ENCODE assay signal across 15 mouse cellular contexts in the genomic region with DNA sequence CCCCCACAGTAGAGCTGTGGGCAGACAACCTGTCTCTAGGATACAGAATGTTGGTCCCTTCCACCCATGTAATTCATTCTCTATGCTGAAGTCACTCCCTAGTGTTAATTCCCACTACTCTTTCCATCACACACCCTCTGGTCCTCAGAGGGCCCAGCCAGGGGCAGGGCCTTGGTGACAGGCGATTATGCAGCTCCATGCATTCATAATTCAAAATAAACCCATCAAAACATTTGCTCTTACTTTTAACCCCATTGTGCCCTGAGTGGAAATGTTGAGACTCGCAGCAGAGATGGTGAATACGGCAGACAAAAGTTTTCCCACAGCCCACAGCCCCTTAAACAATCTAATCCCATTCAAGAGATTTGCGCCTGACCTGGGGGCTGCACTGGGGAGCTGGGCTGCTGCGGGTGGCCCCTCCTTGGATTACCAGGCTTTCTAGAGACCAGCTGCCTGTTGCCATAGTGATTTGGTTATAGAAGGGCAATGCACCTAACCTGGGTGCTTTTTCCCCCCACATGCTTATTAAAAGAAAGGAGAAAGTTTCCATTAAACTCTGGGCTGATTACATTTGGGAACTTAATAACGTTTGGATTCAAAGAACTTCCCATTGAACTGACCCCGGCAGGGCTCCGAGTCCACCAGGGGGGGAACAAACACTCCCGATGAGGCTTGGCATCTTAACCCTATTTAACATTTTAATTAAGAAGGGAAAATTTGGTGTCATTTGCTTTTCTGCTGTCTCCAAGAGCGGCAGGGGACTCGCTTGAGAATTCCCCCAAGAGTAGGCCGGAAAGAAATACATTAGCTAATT.
A peak's percentile ranks its signal among the peaks of the same experiment; 100 is the strongest.
DNase-seq lines count a peak whose midpoint lies in the region; ATAC-seq lines count a peak whose summit lies in the region.
"Had no signal": no experiment of that assay in that cellular context is flagged by ENCODE, and none has a peak within 500 bp of the region (broad histone marks: within the 10 kb centered on the region; RNA-seq: fewer than 3 reads in every experiment).

No protein-coding gene starts in this region.

- no peak overlapping the region for H3K4me3 ChIP-seq in forebrain, embryonic 10.5 days
- peak overlapping the region; percentile 34 for H3K4me3 ChIP-seq in hindbrain, embryonic 10.5 days
- no peak overlapping the region for H3K4me3 ChIP-seq in midbrain, embryonic 12.5 days
- no peak overlapping the region for H3K4me3 ChIP-seq in neural tube, embryonic 15.5 days (replicated peaks)
- H3K4me3 ChIP-seq: heart, embryonic 15.5 days; limb, embryonic 15.5 days; lung, embryonic 15.5 days had no signal

- peaks cover 42% of the 10 kb centered on the region for H3K4me1 ChIP-seq in forebrain, embryonic 10.5 days
- H3K4me1 ChIP-seq in hindbrain, embryonic 10.5 days (replicated peaks), result peaks cover 46% of the 10 kb centered on the region
- H3K4me1 ChIP-seq in midbrain, embryonic 12.5 days, result peaks cover 39% of the 10 kb centered on the region
- H3K4me1 ChIP-seq in neural tube, embryonic 15.5 days, result peaks cover 35% of the 10 kb centered on the region
- H3K4me1 ChIP-seq: heart, embryonic 15.5 days had no signal

- no peak overlapping the region for H3K9ac ChIP-seq in midbrain, embryonic 12.5 days (replicated peaks)
- H3K9ac ChIP-seq in neural tube, embryonic 15.5 days (replicated peaks), result no peak overlapping the region
- H3K9ac ChIP-seq: heart, embryonic 15.5 days; limb, embryonic 15.5 days; lung, embryonic 15.5 days had no signal

- DNase-seq in forebrain, embryonic 10.5 days (ENCODE audit: extremely low spot score, low spot score), result peak; percentile 71
- peak; percentile 79 for DNase-seq in hindbrain, embryonic 10.5 days (ENCODE audit: low spot score)
- DNase-seq in frontal cortex, postnatal 14 days (ENCODE audit: low spot score in 2 of 2), result no peak
- DNase-seq in layer of hippocampus, adult 9-10 months (ENCODE audit: low spot score), result no peak
- DNase-seq in heart, postnatal 14 days, result no peak
- DNase-seq: adrenal gland, postnatal 14 days; cerebellum, postnatal 14 days; kidney, postnatal 4 days; spleen, adult 18-20 months had no signal

- peaks cover 30% of the 10 kb centered on the region for H3K9me3 ChIP-seq in forebrain, embryonic 10.5 days
- H3K9me3 ChIP-seq in hindbrain, embryonic 10.5 days, result peaks cover 23% of the 10 kb centered on the region
- peaks cover 12% of the 10 kb centered on the region; the same call in 1 of the 2 replicates for H3K9me3 ChIP-seq in midbrain, embryonic 12.5 days
- H3K9me3 ChIP-seq in neural tube, embryonic 15.5 days (replicated peaks), result no peaks in the 10 kb centered on the region
- H3K9me3 ChIP-seq: lung, embryonic 15.5 days had no signal

- H3K36me3 ChIP-seq in forebrain, embryonic 10.5 days (replicated peaks), result peaks cover 9% of the 10 kb centered on the region
- peaks cover 20% of the 10 kb centered on the region for H3K36me3 ChIP-seq in hindbrain, embryonic 10.5 days
- H3K36me3 ChIP-seq in midbrain, embryonic 12.5 days, result no peaks in the 10 kb centered on the region
- no peaks in the 10 kb centered on the region for H3K36me3 ChIP-seq in neural tube, embryonic 15.5 days
- H3K36me3 ChIP-seq: heart, embryonic 15.5 days; limb, embryonic 15.5 days; lung, embryonic 15.5 days had no signal

- ATAC-seq in midbrain, embryonic 12.5 days (ENCODE audit: low FRiP score, low read depth), result peak; percentile 89
- ATAC-seq in neural tube, embryonic 15.5 days (ENCODE audit: low FRiP score), result no peak

- intact Hi-C loops in heart, postnatal 14 days (cut with DNase I), result no loop called here

- H3K27me3 ChIP-seq in forebrain, embryonic 10.5 days (ENCODE audit: poor library complexity, severe bottlenecking), result peaks cover 99% of the 10 kb centered on the region
- H3K27me3 ChIP-seq in hindbrain, embryonic 10.5 days (ENCODE audit: insufficient read depth, poor library complexity, severe bottlenecking), result peaks cover 38% of the 10 kb centered on the region
- peaks cover 56% of the 10 kb centered on the region for H3K27me3 ChIP-seq in midbrain, embryonic 12.5 days
- H3K27me3 ChIP-seq in neural tube, embryonic 15.5 days (replicated peaks), result no peaks in the 10 kb centered on the region
- H3K27me3 ChIP-seq: heart, embryonic 15.5 days; limb, embryonic 15.5 days; lung, embryonic 15.5 days had no signal

- peak overlapping the region; percentile 41; the same call in 1 of the 2 replicates for H3K4me2 ChIP-seq in midbrain, embryonic 12.5 days (replicated peaks)
- H3K4me2 ChIP-seq in neural tube, embryonic 15.5 days, result no peak overlapping the region
- H3K4me2 ChIP-seq: heart, embryonic 15.5 days; limb, embryonic 15.5 days; lung, embryonic 15.5 days had no signal

- 6% methylated on average over 12 of the region's 12 CpGs for WGBS in forebrain, embryonic 10.5 days
- WGBS in hindbrain, embryonic 10.5 days, result 7% methylated on average over 12 of the region's 12 CpGs
- WGBS in midbrain, embryonic 12.5 days, result 3% methylated on average over 12 of the region's 12 CpGs
- 11% methylated on average over 12 of the region's 12 CpGs for WGBS in neural tube, embryonic 15.5 days

- no peak overlapping the region for H3K27ac ChIP-seq in forebrain, embryonic 10.5 days
- H3K27ac ChIP-seq in hindbrain, embryonic 10.5 days, result peak overlapping the region; percentile 89
- H3K27ac ChIP-seq in midbrain, embryonic 12.5 days (replicated peaks), result peak overlapping the region; percentile 63
- H3K27ac ChIP-seq in neural tube, embryonic 15.5 days (replicated peaks), result peak overlapping the region; percentile 28; the same call in 1 of the 2 replicates
- H3K27ac ChIP-seq: heart, embryonic 15.5 days; limb, embryonic 15.5 days; lung, embryonic 15.5 days; stomach, postnatal 0 days had no signal

Comparison
In these comparisons a context has a peak if more than half of its experiments do, and no peak if none do; other contexts are left out.
1. DNase-seq: peak in forebrain, embryonic 10.5 days (single experiment) and hindbrain, embryonic 10.5 days (single experiment); none in frontal cortex, postnatal 14 days (0 of 2), layer of hippocampus, adult 9-10 months (single experiment) and heart, postnatal 14 days (0 of 2).